Mouse (Mus musculus): ENCODE results near the gene AC129217.1.

GRCm38 (mm10) chr19:8850402-8850901 is 20.9 kb downstream of the AC129217.1 start, which contains the start of gene Lrrn4cl:
- no peak for TF ChIP-seq CTCF (IDR thresholded peaks at IDR 0.05; ENCODE audit: insufficient read depth, low read length)
- no peak for TF ChIP-seq POLR2A (IDR thresholded peaks at IDR 0.05; ENCODE audit: borderline replicate concordance, extremely low read depth, low read depth, low read length)
